Mouse (Mus musculus) heart, embryonic 13.5 days (tissue): ENCODE data around the gene Kdr. TPM values are rescaled to one million over a fixed set of nuclear protein-coding genes. Genes with fewer than 3 reads are reported as not detected.

Source experiments
- ATAC-seq: fragments of 200-750 bp; cut with Nextera tagmentation; 2 replicates; pipeline ENCODE4 v1.8.0; 2017; ENCODE audit warnings: moderate TSS enrichment; ENCODE audit not compliant: insufficient number of reproducible peaks, low FRiP score, low TSS enrichment; ENCODE audit errors: extremely low read depth
- H3K27ac ChIP-seq: fragments of 300-500 bp; sonication (generic); replicated peaks from 2 replicates; pipeline ENCODE4 v1.5.1; 2015; ENCODE audit warnings: moderate library complexity, mild to moderate bottlenecking, inconsistent platforms
- H3K27me3 ChIP-seq: fragments of 300-500 bp; sonication (generic); replicated peaks from 2 replicates; pipeline ENCODE4 v1.6.1; 2015; ENCODE audit warnings: mild to moderate bottlenecking, inconsistent platforms
- H3K36me3 ChIP-seq: fragments of 300-500 bp; sonication (generic); 2 replicates; pipeline ENCODE4 v1.6.1; 2015; ENCODE audit warnings: mild to moderate bottlenecking, inconsistent platforms
- H3K4me1 ChIP-seq: fragments of 300-500 bp; sonication (generic); 2 replicates; pipeline ENCODE4 v1.6.1; 2015; ENCODE audit warnings: inconsistent platforms
- H3K4me2 ChIP-seq: fragments of 300-500 bp; sonication (generic); 2 replicates; pipeline ENCODE4 v1.6.1; 2015; ENCODE audit warnings: inconsistent platforms, mild to moderate bottlenecking, moderate library complexity
- H3K4me3 ChIP-seq: fragments of 300-500 bp; sonication (generic); 2 replicates; pipeline ENCODE4 v1.5.1; 2015; ENCODE audit warnings: moderate library complexity, mild to moderate bottlenecking, inconsistent platforms
- H3K9ac ChIP-seq: fragments of 300-500 bp; sonication (generic); 2 replicates; pipeline ENCODE4 v1.6.1; 2015; ENCODE audit warnings: inconsistent platforms, mild to moderate bottlenecking, moderate library complexity
- H3K9me3 ChIP-seq: fragments of 300-500 bp; sonication (generic); 2 replicates; pipeline ENCODE4 v1.6.1; 2016; ENCODE audit warnings: inconsistent platforms
- WGBS: fragments of 180-500 bp; shearing (Covaris S2); methylation state at CpG from one replicate; pipeline ENCODE4 v1.1.7; 2015; ENCODE audit warnings: mixed read lengths; 5-methylcytosine and 5-hydroxymethylcytosine counted together
- polyA plus RNA-seq: library from polyadenylated mRNA; unstranded; fragments of >200 nt; fragmentation: Nextera tagmentation; extraction: Ambion mirVana; gene quantifications from 2 replicates; pipeline ENCODE4 v1.2.1, GENCODE M21; 2015

Kdr gene
- polyA plus RNA-seq, 1 experiment from 2014 or later, result 35.0 TPM

DNA sequence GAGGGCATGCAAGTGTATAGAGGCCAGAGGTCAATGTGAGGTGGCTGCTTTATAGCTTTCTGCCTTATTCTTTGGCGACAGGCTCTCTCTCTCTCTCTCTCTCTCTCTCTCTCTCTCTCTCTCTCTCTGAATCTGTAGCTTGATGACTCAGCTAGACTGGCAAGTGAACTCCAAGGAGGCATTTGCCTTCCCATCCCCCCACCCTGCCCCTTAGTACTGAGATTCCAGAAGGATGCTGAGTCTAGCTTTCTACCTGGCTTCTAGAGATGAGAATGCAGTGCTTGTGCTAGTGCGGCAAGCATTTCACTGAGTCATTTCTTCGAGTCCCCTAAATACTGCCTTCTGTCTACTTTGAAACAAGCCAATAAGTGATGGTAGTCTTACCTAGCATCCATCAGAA lies 21.7 kb downstream of the Kdr start:
- peaks cover 11% of the 10 kb centered on the region for H3K4me1 ChIP-seq
- peaks cover 59% of the 10 kb centered on the region for H3K36me3 ChIP-seq
- no peaks in the 10 kb centered on the region for H3K9me3 ChIP-seq
- ATAC-seq, result no peak
- H3K4me2 ChIP-seq, result no peak overlapping the region
- H3K4me3 ChIP-seq, result no peak overlapping the region
- H3K27me3 ChIP-seq, result no peaks in the 10 kb centered on the region
- H3K27ac ChIP-seq, result no peak overlapping the region
- WGBS, result 82% methylated on average over 3 of the region's 3 CpGs
- no peak overlapping the region for H3K9ac ChIP-seq

DNA sequence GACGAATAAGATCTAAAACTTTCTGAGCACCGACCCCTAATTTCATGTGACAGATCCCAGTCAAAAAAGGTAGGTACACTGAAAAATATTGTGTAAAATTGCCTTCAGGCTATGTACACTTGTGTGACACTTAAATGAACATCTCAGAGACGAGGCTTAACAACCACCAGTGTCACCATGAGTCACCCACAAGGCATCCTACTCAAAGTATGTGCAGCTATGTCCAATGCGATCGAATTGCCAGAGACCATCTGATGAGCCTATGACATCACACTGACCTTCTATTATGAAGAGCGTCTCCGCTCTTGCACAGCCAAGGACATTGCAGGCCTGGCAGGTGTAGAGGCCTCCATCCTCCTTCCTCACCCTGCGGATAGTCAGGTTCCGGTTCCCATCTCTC lies 22.4 kb downstream of the Kdr start:
- peaks cover 64% of the 10 kb centered on the region for H3K36me3 ChIP-seq

DNA sequence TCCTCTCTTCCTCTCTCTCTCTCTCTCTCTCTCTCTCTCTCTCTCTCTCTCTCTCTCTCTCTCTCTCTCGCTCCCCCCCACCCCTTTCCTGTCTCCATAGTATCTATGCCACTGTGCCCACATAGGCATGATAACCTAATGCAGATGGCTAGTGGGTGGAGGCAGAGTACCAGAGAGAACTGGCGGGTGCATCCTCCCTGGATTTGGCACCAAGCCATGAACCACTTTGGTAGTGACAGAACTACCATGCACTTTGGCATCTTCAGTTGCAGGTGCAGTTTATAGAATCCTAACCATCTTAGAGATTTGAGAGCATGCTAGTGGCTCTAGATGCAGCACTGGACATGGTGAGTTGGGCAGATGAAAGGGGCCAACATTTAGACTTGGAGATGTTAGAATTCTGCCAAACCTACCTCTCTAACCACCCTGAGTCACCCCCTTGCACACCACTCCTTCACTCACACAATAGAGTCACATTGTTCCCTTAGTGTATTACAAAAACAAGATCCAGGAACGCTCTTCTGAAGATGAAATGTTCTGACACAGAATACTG lies 23.4 kb downstream of the Kdr start:
- H3K4me3 ChIP-seq, result no peak overlapping the region
- H3K9ac ChIP-seq, result no peak overlapping the region
- H3K27me3 ChIP-seq, result no peaks in the 10 kb centered on the region
- H3K4me1 ChIP-seq, result peaks cover 8% of the 10 kb centered on the region
- H3K4me2 ChIP-seq, result no peak overlapping the region
- WGBS, result 74% methylated on average over 3 of the region's 3 CpGs
- no peak overlapping the region for H3K27ac ChIP-seq
- ATAC-seq, result no peak
- peaks cover 54% of the 10 kb centered on the region for H3K36me3 ChIP-seq
- no peaks in the 10 kb centered on the region for H3K9me3 ChIP-seq

More for the DNA sequence above, 22.4 kb downstream of the Kdr start:
- Histone ChIP-seq H3K9me3 (no peaks in the 10 kb centered on the region), H3K27ac (no peak overlapping the region), H3K27me3 (no peaks in the 10 kb centered on the region), H3K9ac (no peak overlapping the region), H3K4me3 (no peak overlapping the region), H3K4me1 (peaks cover 8% of the 10 kb centered on the region), H3K4me2 (no peak overlapping the region)
- ATAC-seq, result no peak
- WGBS, result 83% methylated on average over 9 of the region's 9 CpGs

DNA sequence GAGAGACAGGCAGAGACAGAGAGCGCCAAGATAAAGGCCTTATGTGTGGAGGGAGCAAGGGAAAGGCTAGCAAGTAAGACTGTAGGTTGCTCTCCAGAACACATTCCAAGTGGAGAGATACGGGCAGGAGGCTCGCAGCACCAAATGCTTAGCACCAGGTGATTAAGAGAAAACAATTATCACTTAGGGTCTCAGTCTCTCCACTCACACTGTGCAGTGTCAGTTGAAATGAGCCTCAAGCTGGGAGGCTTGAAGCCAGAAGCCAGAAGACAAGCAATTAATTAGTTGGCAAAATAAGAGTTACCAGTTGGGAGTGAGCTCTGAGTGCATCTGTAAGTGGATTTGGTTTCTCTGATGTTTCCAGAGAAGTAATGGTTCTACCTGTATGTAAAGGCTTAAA lies 24.0 kb downstream of the Kdr start:
- Histone ChIP-seq H3K27me3 (no peaks in the 10 kb centered on the region), H3K9me3 (no peaks in the 10 kb centered on the region), H3K4me3 (no peak overlapping the region), H3K36me3 (peaks cover 51% of the 10 kb centered on the region), H3K4me2 (no peak overlapping the region), H3K27ac (no peak overlapping the region), H3K4me1 (peaks cover 8% of the 10 kb centered on the region), H3K9ac (0 out of 2 replicates have a peak overlapping the region, but pooled peaks have one; percentile 14)
- 48% methylated on average over 3 of the region's 3 CpGs for WGBS
- no peak for ATAC-seq

DNA sequence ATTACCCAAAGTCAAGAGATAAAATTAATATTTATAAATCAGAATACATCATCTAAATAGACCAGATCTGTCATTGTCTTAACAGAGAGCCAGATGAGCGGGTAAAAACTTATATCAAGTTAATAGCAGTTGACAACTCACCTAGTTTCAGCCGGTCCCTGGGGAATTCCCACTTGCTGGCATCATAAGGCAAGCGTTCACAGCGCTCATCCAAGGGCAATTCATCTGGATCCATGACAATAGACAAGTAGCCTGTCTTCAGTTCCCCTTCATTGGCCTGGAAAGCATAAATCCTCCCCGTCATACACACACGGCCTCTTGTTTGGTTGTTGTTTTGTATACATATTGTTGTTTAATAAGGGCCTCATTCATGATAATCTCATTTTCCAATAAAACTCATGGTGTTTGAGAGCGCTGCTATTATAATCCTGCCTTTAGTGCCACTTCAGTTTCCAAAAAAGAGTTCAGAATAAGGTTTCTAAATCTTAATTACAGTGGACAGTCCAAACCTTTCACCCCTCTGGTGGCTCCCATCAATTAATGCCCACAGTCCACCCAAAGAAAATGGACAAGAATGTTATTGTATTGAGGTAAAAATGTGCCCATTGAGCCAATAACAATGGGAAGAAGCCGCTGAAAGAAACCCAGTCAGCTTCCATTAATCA lies 26.0 kb downstream of the Kdr start:
- H3K27ac ChIP-seq, result no peak overlapping the region
- no peaks in the 10 kb centered on the region for H3K9me3 ChIP-seq
- peaks cover 56% of the 10 kb centered on the region for H3K36me3 ChIP-seq
- no peaks in the 10 kb centered on the region for H3K27me3 ChIP-seq
- WGBS, result 88% methylated on average over 8 of the region's 8 CpGs
- H3K4me2 ChIP-seq, result no peak overlapping the region
- ATAC-seq, result no peak
- no peak overlapping the region for H3K9ac ChIP-seq
- H3K4me1 ChIP-seq, result no peaks in the 10 kb centered on the region
- no peak overlapping the region for H3K4me3 ChIP-seq

DNA sequence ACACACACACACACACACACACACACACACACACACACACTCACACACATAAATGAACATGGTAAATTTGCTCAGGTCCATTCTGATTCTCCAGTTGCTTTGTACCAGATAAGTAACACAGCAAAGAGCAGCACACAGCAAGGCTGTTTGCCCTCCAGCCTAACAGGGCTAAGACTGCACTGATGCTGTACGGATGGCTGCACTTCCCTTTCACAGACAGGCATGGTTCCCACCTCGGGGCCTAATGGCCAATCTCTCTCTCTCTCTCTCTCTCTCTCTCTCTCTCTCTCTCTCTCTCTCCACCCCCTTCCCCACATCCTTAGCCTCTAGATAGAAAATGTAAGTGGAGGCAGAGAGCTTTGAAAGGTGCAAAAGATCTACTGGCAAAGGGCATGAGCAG lies 27.4 kb downstream of the Kdr start:
- Histone ChIP-seq H3K36me3 (peaks cover 52% of the 10 kb centered on the region), H3K4me2 (no peak overlapping the region), H3K4me1 (peaks cover 6% of the 10 kb centered on the region; the same call in 1 of the 2 replicates), H3K9ac (no peak overlapping the region), H3K27me3 (no peaks in the 10 kb centered on the region), H3K4me3 (no peak overlapping the region), H3K9me3 (no peaks in the 10 kb centered on the region), H3K27ac (no peak overlapping the region)
- no peak for ATAC-seq
- WGBS, result 59% methylated on average over 2 of the region's 2 CpGs

DNA sequence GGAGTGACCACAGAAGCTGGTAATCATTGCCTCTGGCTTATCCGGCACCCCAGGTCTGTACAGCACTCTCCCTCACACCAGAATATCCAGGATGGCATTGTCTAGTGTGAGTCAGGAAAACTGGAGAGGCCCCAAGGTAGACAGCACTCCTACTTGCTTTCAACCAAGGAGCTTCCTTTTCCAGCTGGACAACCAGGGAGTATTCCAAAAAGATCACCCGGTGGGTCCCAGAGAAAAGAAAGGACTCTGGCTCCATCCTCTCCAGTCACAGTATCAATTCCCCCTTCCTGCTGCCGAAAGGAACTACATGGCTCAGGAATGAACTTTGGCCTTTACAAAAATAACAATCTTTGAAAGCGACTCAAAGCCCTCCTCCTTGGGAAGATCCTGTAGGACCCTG lies 32.9 kb downstream of the Kdr start:
- Histone ChIP-seq H3K4me2 (no peak overlapping the region), H3K4me1 (peaks cover 30% of the 10 kb centered on the region), H3K9ac (no peak overlapping the region), H3K9me3 (no peaks in the 10 kb centered on the region), H3K4me3 (no peak overlapping the region), H3K27me3 (no peaks in the 10 kb centered on the region), H3K36me3 (peaks cover 52% of the 10 kb centered on the region), H3K27ac (0 out of 2 replicates have a peak overlapping the region, but pooled peaks have one; percentile 28)
- no peak for ATAC-seq
- 56% methylated on average over 4 of the region's 4 CpGs for WGBS

DNA sequence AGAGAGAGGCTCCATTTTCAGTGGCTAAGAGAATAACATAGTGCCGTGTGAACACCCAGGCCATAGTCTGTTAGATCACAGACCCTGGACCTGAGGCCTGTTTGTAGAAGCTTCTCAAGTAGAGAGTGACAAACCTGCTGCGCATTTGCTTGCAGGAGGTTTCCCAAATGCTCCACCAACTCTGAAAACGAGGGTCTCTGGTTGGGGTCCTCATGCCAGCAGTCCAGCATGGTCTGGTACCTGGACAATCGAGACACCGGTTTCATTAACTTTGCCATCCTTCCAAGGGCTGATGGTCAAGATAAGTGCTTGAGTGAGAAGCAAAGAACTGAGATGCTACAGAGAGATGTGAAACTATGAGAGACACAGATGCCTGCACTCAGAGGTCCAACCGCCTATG lies 35.0 kb downstream of the Kdr start:
- peaks cover 51% of the 10 kb centered on the region for H3K4me1 ChIP-seq
- no peaks in the 10 kb centered on the region for H3K27me3 ChIP-seq
- peaks cover 47% of the 10 kb centered on the region for H3K36me3 ChIP-seq
- H3K4me3 ChIP-seq, result no peak overlapping the region
- WGBS, result 88% methylated on average over 6 of the region's 6 CpGs
- H3K9me3 ChIP-seq, result no peaks in the 10 kb centered on the region
- H3K4me2 ChIP-seq, result no peak overlapping the region
- no peak for ATAC-seq
- H3K27ac ChIP-seq, result no peak overlapping the region
- no peak overlapping the region for H3K9ac ChIP-seq

DNA sequence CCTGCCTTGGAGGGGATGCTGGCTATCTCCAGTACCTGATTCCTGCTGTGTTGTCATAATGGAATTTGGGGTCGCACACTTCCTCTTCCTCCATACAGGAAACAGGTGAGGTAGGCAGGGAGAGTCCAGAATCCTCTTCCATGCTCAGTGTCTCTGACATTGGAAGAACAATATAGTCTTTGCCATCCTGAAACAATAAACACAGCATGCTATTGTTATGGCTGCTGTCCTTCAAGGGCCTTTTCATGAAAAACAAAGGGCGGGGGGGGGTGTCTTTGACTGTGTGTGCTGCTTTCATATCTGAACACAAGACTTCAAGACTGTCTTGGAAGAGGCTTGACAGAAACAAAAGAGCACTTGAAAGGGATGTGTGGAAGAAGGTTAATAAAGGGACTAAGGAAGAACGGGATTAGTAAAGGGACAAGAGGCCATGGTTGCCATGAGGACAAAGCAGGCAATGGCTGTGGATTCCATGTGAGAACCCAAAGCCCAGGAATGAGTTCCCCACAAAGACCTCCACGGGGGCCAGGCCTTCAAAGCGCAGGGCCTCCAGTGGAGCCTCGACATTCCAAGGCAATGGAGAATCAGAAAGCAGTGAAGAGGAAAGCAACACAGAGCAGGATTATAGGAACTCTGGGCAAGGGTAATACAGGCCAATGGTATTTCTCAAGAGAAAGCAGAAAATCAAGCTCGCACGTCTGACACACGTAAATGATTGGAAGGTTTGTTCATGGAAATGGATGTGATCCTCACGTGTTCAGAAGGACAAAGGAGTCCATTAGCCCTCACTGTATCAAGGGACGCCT lies 36.3 kb downstream of the Kdr start:
- no peak for ATAC-seq
- Histone ChIP-seq H3K4me3 (no peak overlapping the region), H3K4me1 (peaks cover 65% of the 10 kb centered on the region), H3K4me2 (no peak overlapping the region), H3K36me3 (peaks cover 39% of the 10 kb centered on the region), H3K27ac (peak overlapping the region; percentile 20; the same call in 1 of the 2 replicates), H3K9me3 (no peaks in the 10 kb centered on the region), H3K9ac (no peak overlapping the region), H3K27me3 (no peaks in the 10 kb centered on the region)
- 71% methylated on average over 11 of the region's 11 CpGs for WGBS

DNA sequence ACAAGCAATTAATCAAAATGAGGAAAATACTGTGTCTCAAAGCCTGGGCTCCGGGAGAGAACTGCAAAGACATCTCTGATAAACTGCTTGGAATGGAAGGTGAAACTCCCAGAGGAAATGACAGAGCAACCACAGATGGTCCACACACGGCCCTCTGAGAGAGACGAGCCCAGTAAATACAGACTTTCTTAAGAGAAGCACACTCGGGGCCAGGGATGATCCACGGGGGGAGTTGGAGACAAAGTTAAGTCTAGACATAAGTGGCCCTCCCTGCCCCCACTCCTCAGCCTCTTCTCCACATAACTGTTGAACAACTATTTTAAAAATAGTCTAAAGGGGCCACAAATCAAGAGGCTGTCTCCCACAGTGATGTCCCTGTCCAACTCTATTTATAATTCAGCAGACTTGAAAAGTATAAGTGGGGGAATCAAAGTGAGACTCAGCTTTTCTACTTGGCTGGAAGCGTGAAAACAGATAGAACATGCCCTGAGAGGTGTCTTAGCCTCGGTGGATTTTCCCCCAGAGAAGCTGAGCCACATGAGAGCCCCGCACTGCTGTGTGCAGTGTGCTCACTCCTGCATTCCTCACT lies 39.0 kb downstream of the Kdr start:
- no peak for ATAC-seq
- H3K9ac ChIP-seq, result peak overlapping the region; percentile 37; the same call in 1 of the 2 replicates
- H3K36me3 ChIP-seq, result peaks cover 30% of the 10 kb centered on the region
- peak overlapping the region; percentile 40 for H3K4me2 ChIP-seq
- 17% methylated on average over 8 of the region's 8 CpGs for WGBS
- peaks cover 64% of the 10 kb centered on the region for H3K4me1 ChIP-seq
- H3K4me3 ChIP-seq, result no peak overlapping the region
- no peaks in the 10 kb centered on the region for H3K27me3 ChIP-seq
- H3K9me3 ChIP-seq, result no peaks in the 10 kb centered on the region
- peak overlapping the region; percentile 82 for H3K27ac ChIP-seq

DNA sequence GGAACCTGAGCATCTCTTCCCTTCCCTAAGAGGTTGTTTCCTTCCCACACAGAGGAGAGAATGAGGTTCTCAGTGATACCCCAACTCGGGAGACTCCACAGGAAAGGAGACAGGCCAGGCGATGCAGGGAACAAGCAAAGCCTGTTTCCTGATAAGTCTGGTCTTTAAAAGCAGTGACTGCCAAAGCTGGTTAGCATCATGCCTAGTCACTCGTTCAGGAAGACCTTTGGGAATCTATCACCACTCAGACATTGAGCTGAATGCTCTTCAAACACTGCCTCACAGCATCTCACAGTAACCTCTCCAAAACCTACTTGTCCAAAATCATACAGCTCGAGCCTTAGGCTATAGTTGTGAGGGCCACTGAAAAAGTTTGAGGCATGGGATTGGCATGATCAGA lies 40.2 kb downstream of the Kdr start:
- peak overlapping the region; percentile 82; the same call in 1 of the 2 replicates for H3K27ac ChIP-seq
- no peaks in the 10 kb centered on the region for H3K27me3 ChIP-seq
- H3K4me1 ChIP-seq, result peaks cover 76% of the 10 kb centered on the region
- H3K36me3 ChIP-seq, result peaks cover 18% of the 10 kb centered on the region
- H3K4me3 ChIP-seq, result no peak overlapping the region
- no peak for ATAC-seq
- H3K4me2 ChIP-seq, result no peak overlapping the region
- 32% methylated on average over 4 of the region's 4 CpGs for WGBS
- no peaks in the 10 kb centered on the region for H3K9me3 ChIP-seq
- no peak overlapping the region for H3K9ac ChIP-seq
